Mouse (Mus musculus) lung, embryonic 14.5 days (tissue): ENCODE results near the gene Exoc8. TPM values are rescaled to one million over a fixed set of nuclear protein-coding genes. Genes with fewer than 3 reads are reported as not detected.

Experiments
- ATAC-seq: fragments of 200-750 bp; cut with Nextera tagmentation; 2 replicates; pipeline ENCODE4 v1.8.0; 2017; ENCODE audit warnings: mild to moderate bottlenecking, moderate TSS enrichment, moderate library complexity; ENCODE audit not compliant: insufficient read depth
- DNase-seq: peaks from one replicate; pipeline ENCODE4 v3.0.0-alpha.2; 2015
- H3K27ac ChIP-seq: fragments of 300-500 bp; sonication (generic); 2 replicates; pipeline ENCODE4 v1.5.1; 2014; ENCODE audit warnings: low read depth, mild to moderate bottlenecking, moderate library complexity
- H3K27me3 ChIP-seq: fragments of 300-500 bp; sonication (generic); 2 replicates; pipeline ENCODE4 v1.6.1; 2014; ENCODE audit warnings: low read length, control low read depth; ENCODE audit not compliant: insufficient read depth
- H3K36me3 ChIP-seq: fragments of 300-500 bp; sonication (generic); 2 replicates; pipeline ENCODE4 v1.6.1; 2014; ENCODE audit warnings: control low read depth; ENCODE audit not compliant: insufficient read depth
- H3K4me1 ChIP-seq: fragments of 300-500 bp; sonication (generic); 2 replicates; pipeline ENCODE4 v1.6.1; 2014; ENCODE audit warnings: antibody characterized with exemption, control low read depth; ENCODE audit not compliant: insufficient read depth
- H3K4me2 ChIP-seq: fragments of 300-500 bp; sonication (generic); 2 replicates; pipeline ENCODE4 v1.6.1; 2014; ENCODE audit warnings: mild to moderate bottlenecking
- H3K4me3 ChIP-seq: fragments of 300-500 bp; sonication (generic); 2 replicates; pipeline ENCODE4 v1.5.1; 2014; ENCODE audit warnings: low read depth, low read length
- H3K9ac ChIP-seq: fragments of 300-500 bp; sonication (generic); 2 replicates; pipeline ENCODE4 v1.6.1; 2014
- H3K9me3 ChIP-seq: fragments of 300-500 bp; sonication (generic); 2 replicates; pipeline ENCODE4 v1.6.1; 2016; ENCODE audit warnings: low read depth, low read length, control low read depth
- CTCF ChIP-seq: IDR thresholded peaks from 2 replicates; pipeline ENCODE4 v1.5.1; 2016; ENCODE audit warnings: antibody characterized with exemption, low read depth
- WGBS: fragments of 180-500 bp; shearing (Covaris S2); extraction: QIAGEN DNeasy Blood & Tissue Kit; methylation state at CpG from one replicate; pipeline ENCODE4 v1.1.7; 2014; 5-methylcytosine and 5-hydroxymethylcytosine counted together
- polyA plus RNA-seq: library from polyadenylated mRNA; unstranded; fragments of >200 nt; fragmentation: Nextera tagmentation; extraction: Ambion mirVana; gene quantifications from 2 replicates; pipeline ENCODE4 v1.2.1, GENCODE M21; 2014

Exoc8 gene
- polyA plus RNA-seq, 1 experiment from 2014 or later, result 9.8 TPM

DNA sequence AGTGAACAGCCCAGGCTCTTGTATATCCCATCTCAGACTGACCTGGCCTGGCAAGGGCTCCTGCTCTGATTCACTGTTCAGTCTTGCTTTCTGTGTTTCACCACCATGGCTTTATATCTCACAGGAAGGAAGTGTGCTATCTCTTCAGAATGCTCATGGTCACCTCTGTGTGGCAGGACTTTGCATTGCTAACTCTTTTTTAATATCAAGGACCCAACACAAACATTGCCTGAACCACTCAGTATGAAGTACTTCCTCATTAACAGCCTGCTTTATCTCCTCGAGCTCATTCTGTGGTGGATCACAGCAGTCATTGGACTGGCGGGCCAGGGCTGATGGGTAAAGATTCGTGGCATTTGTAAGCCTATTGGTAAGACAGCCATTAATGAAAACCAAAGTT is 30.8 kb downstream of the Exoc8 start:
- H3K27me3 ChIP-seq, result no peaks in the 10 kb centered on the region
- 48% methylated on average over 3 of the region's 3 CpGs for WGBS
- H3K9ac ChIP-seq, result no peak overlapping the region
- no peak overlapping the region for H3K27ac ChIP-seq
- no peak overlapping the region for H3K4me2 ChIP-seq
- no peaks in the 10 kb centered on the region for H3K9me3 ChIP-seq
- peaks cover 20% of the 10 kb centered on the region for H3K36me3 ChIP-seq
- no peak for DNase-seq
- H3K4me3 ChIP-seq, result no peak overlapping the region
- no peak for TF ChIP-seq CTCF
- ATAC-seq, result no peak
- peaks cover 4% of the 10 kb centered on the region; the same call in 1 of the 2 replicates for H3K4me1 ChIP-seq

GRCm38 (mm10) chr8:124863729-124864128 is 33.8 kb downstream of the Exoc8 start:
- Histone ChIP-seq H3K4me1 (peaks cover 4% of the 10 kb centered on the region; the same call in 1 of the 2 replicates), H3K27ac (peak overlapping the region; percentile 95; the same call in 1 of the 2 replicates), H3K9ac (peak overlapping the region; percentile 96), H3K36me3 (peaks cover 23% of the 10 kb centered on the region), H3K4me2 (peak overlapping the region; percentile 78), H3K9me3 (no peaks in the 10 kb centered on the region), H3K27me3 (no peaks in the 10 kb centered on the region), H3K4me3 (peak overlapping the region; percentile 93)
- ATAC-seq (no peak), DNase-seq (peak; percentile 6)
- WGBS, result 9% methylated on average over 8 of the region's 8 CpGs
- TF ChIP-seq CTCF, result 0 out of 2 replicates have a peak, but pooled peaks have one; percentile 5

- H3K27ac ChIP-seq, result peak overlapping the region; percentile 95
- ATAC-seq (no peak; the same call in 1 of the 2 replicates), DNase-seq (no peak)
- no peak for TF ChIP-seq CTCF
- H3K4me2 ChIP-seq, result peak overlapping the region; percentile 78
- H3K27me3 ChIP-seq, result no peaks in the 10 kb centered on the region
- peak overlapping the region; percentile 96 for H3K9ac ChIP-seq
- WGBS, result under 1% methylated on average over 33 of the region's 33 CpGs
- H3K9me3 ChIP-seq, result no peaks in the 10 kb centered on the region
- peaks cover 29% of the 10 kb centered on the region for H3K36me3 ChIP-seq
- peak overlapping the region; percentile 93 for H3K4me3 ChIP-seq
- H3K4me1 ChIP-seq, result peaks cover 4% of the 10 kb centered on the region; the same call in 1 of the 2 replicates
Measured at GRCm38 (mm10) chr8:124863163-124863677, 34.3 kb downstream of the Exoc8 start.

DNA sequence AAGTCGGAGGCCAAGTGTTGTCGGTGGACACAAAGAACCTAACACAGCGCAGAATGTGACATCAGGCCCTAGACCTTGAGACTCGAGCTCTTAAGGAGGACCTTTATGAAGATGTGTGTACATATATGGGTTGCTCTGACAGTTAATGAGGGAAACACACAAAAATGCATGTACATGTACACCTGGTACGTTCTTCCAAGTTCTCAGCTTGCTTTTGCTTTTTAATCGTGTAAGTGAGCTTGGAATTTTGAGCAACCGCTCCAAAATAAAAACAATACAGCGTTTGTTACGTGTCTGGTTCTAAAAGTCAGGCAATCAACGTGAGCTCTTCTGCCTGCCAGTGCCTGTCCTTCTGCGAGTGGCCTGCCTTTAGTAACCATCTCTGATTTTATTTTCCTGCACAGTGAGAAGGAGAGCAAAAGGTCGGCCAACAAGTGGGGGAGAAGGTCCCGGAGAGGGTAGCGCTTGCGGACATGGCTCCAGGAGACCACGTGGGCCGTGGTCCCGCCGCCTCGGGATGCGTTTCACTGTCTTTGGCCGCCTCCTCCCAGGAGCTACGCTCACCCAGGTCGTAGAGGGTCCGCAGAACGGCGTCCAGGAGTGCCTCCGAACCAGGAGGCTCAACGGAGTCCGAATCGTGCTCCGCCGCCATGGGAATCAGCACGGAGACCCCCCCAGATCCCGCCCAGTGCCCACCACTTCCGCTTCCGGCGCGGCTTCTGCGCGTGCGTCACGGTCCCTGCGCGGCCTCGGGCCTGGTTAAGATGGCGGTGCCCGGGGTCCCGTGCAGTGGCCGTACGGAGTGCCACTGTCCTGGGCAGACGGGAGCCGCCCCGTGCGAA is 35.0 kb downstream of the Exoc8 start, which contains the start of the genes Gnpat and 2810004N23Rik:
TSS of gene Gnpat (plus strand) at position 713 of the 842 bp plus-strand sequence.
TSS of gene 2810004N23Rik (minus strand) at position 800 of the 842 bp plus-strand sequence.
- WGBS, result under 1% methylated on average over 55 of the region's 55 CpGs
- Histone ChIP-seq H3K9me3 (no peaks in the 10 kb centered on the region), H3K4me2 (peak within 1 kb of the TSS; percentile 78), H3K27me3 (no peaks in the 10 kb centered on the region), H3K9ac (peak within 1 kb of the TSS; percentile 96), H3K27ac (peak within 1 kb of the TSS; percentile 95), H3K4me3 (peak within 1 kb of the TSS; percentile 93), H3K4me1 (peaks cover 4% of the 10 kb centered on the region; the same call in 1 of the 2 replicates), H3K36me3 (peaks cover 35% of the 10 kb centered on the region)
- ATAC-seq (peak; percentile 97), DNase-seq (peak; percentile 96)
- peak; percentile 14; the same call in 1 of the 2 replicates for TF ChIP-seq CTCF

- no peak for ATAC-seq
- no peak overlapping the region for H3K4me2 ChIP-seq
Measured at GRCm38 (mm10) chr8:124860188-124860587, 37.3 kb downstream of the Exoc8 start.

DNA sequence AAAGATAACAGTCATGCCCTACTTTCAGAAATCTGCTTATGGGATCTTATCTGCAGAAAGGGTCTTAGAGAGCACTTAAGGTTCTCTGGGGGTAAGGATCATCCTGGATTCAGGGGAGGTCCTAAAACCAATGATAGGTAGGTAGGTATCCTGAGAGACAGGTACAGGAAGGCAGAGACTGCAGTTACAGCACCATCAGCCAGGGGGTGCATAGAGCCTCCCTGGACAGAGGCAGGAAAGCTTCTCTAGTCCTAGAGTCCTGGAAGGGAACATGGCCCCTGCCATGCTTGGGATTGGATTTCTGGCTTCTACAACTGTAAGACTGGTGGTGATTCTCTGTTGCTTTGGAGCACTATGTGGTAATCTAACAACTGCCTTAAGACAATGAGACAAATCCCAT is 38.0 kb downstream of the Exoc8 start:
- Histone ChIP-seq H3K4me2 (no peak overlapping the region), H3K9ac (no peak overlapping the region), H3K4me1 (peaks cover 4% of the 10 kb centered on the region; the same call in 1 of the 2 replicates), H3K27ac (no peak overlapping the region), H3K27me3 (no peaks in the 10 kb centered on the region), H3K9me3 (no peaks in the 10 kb centered on the region), H3K4me3 (no peak overlapping the region), H3K36me3 (peaks cover 65% of the 10 kb centered on the region)
- ATAC-seq, result no peak
- TF ChIP-seq CTCF, result peak; percentile 37
- DNase-seq, result peak; percentile 23

More at GRCm38 (mm10) chr8:124860188-124860587, 37.3 kb downstream of the Exoc8 start:
- no peak overlapping the region for H3K27ac ChIP-seq
- H3K36me3 ChIP-seq, result peaks cover 58% of the 10 kb centered on the region
- TF ChIP-seq CTCF, result no peak
- H3K4me1 ChIP-seq, result peaks cover 4% of the 10 kb centered on the region; the same call in 1 of the 2 replicates
- H3K4me3 ChIP-seq, result no peak overlapping the region
- DNase-seq, result no peak
- 96% methylated on average over 3 of the region's 3 CpGs for WGBS
- no peaks in the 10 kb centered on the region for H3K9me3 ChIP-seq
- no peaks in the 10 kb centered on the region for H3K27me3 ChIP-seq
- no peak overlapping the region for H3K9ac ChIP-seq

- Histone ChIP-seq H3K4me1 (no peaks in the 10 kb centered on the region), H3K4me2 (no peak overlapping the region), H3K27ac (no peak overlapping the region), H3K4me3 (no peak overlapping the region), H3K27me3 (no peaks in the 10 kb centered on the region), H3K9ac (no peak overlapping the region), H3K36me3 (peaks cover 55% of the 10 kb centered on the region), H3K9me3 (peaks cover 15% of the 10 kb centered on the region; the same call in 1 of the 2 replicates)
- TF ChIP-seq CTCF, result no peak
- DNase-seq, result no peak
- ATAC-seq, result no peak
- WGBS, result 91% methylated on average over 1 of the region's 1 CpGs
Measured at GRCm38 (mm10) chr8:124853511-124853910, 44.0 kb downstream of the Exoc8 start.
